Mouse (Mus musculus) heart, postnatal 4 days (tissue): ENCODE data around the gene Socs3. TPM values are rescaled to one million over a fixed set of nuclear protein-coding genes. Genes with fewer than 3 reads are reported as not detected.
A peak's percentile ranks its signal among the peaks of the same experiment; 100 is the strongest.

Experiments used
- DNase-seq: peaks from one replicate; pipeline ENCODE4 v3.0.0; 2021
- total RNA-seq, 2 experiments: library from RNA; stranded (reverse); gene quantifications; 2 replicates each; pipeline ENCODE4 v1.2.3; 2021

The Socs3 gene
- total RNA-seq, 2 experiments from 2014 or later: 5.5 TPM

DNA sequence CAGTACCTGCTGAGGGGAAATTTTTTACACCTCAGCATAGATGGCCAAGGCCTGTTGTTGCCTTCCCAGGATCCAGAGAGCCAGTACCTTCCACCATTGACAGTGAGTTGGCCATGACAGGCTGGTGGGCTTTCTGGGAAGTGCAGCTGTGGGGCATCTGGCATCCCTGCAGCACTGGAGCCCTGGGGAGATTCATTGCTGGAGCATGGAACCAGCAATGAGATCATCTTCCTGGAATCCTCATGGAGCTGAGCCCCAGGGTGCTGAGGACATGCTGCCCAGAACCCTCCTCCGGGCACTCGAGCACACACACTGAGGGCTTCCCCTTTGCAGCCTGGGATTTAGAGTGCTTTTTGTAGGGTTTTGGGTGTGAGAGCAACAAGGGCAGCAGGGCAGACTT lies 25.4 kb upstream of the Socs3 start:
- DNase-seq: no peak

DNA sequence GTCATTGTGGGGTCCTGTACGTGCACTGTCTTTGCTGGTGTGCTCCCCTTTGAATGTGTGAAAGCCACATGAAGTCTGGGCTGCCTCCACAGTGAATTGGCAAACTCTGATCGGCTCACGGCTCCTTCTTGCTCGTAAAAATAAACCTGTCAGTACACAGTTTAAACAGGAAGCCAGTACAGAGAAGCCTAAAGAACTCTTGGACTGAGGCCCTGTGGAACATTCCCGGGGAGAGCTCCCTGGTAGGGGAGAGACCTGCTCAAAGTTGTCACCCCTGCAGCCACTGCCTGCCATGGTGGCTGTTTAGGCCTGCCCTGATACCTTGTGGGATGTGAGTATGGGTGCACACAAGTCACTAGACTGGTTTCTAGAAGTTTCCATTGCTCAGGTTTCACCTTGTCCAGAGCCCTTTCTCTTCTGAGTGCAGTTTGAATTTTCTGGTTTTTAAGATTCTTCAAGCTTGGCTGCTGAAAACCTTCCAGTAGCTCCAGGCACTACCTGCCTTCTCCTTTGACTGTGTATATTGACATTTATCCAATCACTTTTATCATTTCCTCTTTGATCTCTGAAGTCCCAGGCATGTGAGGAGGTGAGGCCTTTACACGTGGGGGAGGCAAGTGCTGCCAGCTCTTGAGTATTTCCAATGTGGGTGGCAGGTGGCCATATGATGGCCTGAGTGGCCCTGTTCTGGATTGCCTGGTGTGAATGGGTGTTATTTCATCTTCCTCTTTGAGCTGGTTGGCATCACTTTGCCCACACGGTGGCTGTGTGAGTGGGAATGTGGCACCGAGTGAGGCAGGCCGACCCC lies 24.6 kb upstream of the Socs3 start:
- DNase-seq: peak; percentile 47

DNA sequence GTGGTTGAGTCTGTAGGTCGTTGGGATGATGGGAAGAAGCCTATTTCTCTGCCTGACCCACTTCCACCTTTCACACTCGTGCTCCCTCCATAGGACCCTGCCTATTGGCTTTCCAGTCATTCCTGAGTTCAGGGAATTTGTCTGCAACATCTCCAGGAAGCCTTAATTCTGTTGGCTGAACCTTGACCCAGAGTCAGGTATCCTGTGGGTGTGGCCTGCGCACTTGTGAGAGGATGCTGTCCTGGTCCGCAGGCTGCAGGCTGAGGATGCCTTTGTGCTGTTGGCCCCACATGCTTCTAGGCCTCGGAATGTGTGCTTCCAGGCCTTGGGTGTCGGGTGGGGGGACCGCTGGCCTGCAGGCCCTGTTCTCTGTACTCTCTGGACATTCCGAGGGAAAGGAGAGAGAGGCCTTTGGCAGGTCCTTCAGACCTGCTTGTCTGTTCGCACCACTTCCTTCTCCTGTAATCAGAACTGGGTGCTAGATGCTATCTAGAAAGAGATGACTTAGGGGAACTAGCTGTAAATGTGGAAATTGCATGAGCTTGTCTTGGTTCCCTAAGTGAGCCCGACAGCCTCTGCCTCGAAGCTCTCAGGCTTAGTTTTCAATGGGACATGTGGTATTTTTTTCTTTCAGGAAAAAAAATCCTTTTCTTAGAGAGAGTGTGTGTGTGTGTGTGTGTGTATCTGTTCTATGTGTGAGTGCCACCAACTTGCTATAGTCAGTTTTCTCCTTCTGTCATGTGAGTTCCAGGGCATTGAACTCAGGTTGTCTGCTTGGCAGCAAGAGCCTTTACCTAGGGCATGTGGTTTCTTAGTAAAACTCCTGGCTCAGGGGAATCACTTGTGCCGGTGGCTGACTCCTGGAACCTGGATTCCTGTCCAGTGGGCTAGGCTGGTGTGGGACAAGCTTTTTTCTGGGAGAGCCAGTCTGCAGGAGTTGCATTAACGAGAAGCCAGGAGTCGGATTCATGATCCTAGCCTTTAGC lies 23.6 kb upstream of the Socs3 start:
- no peak for DNase-seq

DNA sequence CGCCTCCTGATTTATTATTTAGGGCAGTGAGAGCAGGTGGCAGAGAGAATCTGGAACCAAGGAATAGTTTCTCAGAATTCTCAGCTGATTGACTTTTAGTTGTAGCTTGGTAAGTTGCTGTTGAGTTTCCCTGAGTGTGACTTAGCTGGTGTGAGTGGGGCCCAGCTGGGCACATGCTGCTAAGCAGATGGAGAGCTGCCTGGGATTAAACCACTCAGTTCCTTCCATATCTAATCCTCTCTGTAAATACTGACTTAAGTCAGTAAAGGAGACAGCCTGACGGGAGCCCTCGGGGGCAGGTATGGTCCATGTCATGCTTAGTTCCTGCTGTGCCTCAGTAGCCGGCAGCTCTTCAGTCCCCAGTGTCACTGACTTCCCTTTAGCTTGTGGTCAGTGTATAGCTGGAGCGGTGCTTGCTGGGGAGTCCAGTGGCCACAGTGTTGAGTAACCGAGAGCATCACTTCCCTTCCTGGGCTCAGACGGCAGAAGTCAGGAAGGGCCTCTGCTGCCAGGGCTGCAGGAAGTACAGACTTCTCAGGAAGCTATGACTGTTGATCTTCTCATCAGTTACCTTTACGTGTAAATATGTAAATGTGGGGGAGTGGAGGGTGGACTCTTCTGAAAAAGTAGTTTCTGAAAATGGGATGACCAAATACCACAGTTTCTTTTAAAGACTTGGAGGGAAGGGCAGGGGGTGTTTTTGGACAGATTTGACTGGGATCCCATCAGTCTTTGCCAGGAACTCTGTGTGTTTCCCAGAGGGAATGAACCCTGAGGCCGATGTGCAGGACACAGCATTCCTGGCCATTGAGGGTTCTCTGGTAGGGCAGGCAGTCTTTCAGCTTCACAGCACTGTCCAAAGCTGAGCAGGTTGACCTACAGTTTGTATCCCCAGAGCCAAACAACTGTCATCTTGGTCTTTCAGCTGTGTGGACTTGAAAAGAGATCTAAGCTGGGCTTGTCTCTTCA lies 21.9 kb upstream of the Socs3 start:
- peak; percentile 34 for DNase-seq

DNA sequence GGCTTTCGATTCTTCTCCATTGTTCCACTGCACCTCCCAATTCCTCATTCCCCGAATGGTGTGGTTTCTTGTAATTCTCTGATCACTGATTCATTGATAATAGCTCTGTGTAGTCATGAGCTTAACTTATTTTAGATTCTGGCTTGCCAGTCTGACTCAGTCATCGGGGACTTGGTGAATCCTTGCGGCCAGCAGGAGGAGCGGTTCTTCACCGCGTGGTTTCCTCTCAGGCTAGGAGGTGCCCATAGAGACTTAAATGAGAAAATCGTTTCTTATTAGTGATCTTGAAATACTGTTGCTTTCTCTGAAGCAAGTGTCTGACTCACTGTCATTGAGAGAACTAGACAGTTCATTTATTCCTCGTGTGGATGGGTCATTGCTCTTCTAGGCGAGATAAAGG lies 20.1 kb upstream of the Socs3 start:
- no peak for DNase-seq

DNA sequence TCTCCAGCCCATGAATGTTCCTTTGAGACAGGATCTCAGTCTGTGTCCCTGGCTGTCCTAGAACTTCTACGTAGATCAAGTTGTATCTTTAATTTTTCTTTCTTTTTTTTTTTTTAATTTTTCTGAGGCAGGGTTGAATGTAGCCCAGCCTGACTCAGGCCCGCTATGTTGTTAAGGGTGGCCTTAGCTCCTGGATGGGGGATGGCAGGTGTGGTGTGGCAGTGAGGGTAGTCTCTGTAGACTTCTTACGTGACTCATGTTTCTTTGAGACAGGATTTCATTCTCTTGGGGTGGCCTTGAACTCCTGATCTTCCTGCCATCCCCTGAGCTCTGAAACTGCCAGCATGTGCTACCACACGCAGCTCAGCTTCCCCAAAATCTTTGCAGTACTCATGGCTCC lies 19.4 kb upstream of the Socs3 start:
- no peak for DNase-seq

DNA sequence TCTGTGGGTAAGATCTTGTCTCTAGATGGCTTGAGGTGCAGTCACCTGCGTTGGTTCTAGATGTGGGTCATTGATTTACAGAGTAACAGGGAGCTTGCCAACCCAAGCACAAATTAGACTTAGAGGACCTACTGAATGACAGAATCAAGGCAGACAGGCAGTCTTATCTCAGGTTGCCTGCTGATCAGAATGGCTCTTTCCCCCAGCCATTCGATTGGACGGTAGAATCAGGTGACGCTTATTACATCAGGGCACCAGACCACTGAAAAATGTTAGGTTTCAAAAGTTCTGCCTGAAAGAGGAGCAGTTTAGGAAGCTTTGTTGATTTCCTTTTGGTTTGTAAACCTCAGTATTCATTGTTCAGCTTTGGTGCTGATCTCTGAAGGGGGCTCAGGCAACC lies 18.1 kb upstream of the Socs3 start:
- no peak for DNase-seq

DNA sequence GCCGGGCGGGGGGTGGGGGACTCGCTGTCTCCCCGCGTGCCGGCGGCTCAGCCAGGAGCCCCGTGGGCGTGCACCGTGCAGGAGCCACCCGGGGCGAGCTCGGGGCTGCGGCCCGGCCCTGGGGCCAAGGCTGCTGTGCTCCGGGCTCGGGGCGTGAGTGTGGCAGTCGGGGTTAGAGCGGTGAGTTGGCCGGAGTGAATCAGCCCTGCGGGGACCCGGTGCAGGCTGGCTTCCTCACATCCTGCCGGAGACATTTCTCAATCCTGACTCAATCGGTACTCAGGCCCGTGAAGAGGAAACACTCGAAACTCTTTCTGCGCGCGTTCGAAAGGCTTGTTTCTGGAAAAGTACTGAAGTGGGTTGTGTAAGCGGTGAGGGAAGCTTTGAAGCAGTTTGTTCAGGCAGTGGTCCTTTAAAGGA lies 17.2 kb upstream of the Socs3 start:
- DNase-seq: peak; percentile 37

DNA sequence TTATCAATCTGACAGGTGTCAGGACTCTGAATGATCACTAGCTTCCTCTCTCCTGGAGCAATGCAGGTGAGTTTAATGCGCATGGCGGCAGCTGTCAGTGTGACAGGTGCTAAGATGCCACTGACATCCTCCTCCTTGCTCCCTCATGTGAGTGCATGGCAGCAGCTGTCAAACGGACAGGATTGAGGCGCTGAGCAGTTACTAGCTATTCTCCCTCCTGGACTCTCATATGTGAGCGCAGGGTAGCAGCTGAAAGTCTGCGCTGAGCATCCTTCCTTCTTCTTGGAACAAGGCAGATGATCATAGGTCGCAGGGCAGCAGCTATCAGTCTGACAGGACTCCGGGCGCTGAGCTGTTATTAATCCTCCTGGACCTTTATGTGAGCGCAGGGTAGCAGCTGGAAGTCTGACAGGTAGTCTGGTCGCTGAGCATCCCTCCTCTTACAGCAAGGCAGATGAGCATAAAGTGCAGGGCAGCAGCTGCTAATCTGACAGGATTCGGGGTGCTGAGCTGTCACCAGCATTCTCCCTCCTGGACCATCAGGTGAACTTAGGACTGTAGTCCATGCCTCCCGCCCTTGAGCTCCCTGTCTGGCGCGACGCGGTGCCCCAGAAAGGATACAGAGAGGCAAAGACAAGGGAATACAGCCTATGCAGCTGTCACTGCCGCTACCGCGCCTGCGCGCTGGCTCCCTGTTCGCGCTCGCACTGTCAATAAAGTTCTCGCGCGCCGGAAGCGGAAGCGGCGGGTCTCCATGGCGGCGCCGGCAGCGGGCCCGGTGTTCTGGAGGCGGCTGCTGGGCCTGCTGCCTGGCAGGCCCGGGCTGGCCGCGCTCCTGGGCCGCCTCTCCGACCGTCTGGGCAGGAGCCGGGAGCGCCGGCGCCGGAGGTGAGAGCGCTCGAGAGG lies 16.5 kb upstream of the Socs3 start, which contains the start of gene Pgs1:
Gene Pgs1, plus strand, starts transcription at position 167 of the 906 bp plus-strand sequence.
- peak; percentile 94 for DNase-seq

DNA sequence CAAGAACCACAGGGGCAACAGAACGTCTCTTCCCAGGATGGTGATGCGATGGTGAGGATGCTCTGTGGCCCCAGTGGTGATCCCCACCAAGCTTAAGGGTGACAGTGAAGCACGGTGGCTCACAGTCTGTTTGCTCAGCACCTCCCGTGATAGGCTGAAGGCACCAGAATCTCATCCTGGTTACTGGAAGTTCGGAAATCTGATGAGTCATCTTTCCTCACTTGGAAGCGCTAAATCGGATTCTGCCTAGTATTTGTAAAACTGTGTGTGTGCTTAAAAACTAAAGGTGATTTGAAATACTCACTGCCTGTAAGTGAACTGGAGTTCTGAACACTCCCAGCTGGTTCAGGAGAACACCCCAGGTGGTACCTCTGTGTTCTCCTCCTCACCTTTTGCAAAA lies 13.9 kb upstream of the Socs3 start:
- DNase-seq: no peak

DNA sequence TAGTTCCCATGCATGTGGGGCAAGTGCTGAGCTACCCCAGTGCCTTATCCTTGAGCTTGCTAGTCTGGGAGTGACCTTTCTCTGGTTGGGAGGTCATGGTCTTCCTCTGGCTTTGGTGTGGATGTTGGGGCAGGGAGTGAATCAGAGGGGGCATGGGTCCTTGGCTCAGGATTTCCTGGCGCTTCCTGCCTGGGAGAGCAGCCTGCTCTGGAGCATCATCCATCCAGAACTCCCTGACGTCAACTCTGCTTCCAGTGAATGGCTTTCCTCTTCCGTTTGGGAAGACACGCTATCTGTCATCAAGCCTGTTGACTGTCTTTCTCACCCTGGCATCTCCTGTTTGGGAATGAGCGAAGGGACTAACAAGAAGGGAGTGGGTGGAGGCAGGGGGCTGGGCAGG lies 12.6 kb upstream of the Socs3 start:
- no peak for DNase-seq

DNA sequence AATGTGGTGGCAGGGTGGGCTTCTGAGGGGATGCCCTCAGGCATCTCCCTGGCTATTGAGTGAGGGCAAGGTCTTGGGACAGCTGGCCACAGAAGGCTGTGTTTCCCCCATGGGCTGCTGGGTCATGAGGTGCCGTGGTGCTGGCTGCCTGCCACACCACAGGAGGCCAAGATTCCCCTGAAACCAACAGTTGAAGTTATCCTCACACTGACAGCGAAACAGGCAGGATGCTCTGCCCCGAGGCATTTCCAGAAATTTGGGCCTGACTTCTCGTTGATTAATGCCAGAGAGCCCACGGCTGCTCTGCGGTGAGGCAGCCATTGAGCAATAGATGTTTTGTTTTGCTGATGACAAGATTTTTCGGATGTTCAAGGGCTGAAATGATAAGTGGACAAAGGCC lies 9.5 kb upstream of the Socs3 start:
- DNase-seq: no peak

DNA sequence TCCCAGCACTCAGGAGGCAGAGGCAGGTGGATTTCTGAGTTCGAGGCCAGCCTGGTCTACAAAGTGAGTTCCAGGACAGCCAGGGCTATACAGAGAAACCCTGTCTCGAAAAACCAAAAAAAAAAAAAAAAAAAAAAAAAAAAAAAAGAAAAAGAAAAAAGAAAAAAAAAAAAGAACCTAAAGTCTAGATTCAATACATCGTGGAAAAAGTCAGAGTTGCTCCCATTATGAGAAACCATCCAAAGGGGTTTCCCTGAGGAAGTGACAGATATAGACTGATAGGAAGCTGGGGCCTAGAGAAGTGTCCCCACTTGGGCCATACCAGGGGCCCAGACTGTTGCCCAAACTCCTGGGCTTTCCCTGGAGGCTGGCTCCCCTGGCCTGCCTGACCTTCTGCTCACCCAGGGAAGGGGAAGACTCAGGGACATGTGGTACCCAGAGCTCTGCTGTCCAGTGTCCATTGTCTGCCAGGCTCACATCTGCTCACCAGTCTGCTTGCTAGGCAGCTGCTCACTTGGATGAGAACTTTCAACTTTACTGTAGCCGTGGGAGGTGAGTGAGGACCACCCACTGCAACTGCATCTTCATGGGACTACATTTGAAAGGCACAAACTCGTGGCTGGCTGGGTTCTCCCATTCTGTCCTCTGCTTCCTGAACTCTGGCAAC lies 8.0 kb upstream of the Socs3 start:
- no peak for DNase-seq

DNA sequence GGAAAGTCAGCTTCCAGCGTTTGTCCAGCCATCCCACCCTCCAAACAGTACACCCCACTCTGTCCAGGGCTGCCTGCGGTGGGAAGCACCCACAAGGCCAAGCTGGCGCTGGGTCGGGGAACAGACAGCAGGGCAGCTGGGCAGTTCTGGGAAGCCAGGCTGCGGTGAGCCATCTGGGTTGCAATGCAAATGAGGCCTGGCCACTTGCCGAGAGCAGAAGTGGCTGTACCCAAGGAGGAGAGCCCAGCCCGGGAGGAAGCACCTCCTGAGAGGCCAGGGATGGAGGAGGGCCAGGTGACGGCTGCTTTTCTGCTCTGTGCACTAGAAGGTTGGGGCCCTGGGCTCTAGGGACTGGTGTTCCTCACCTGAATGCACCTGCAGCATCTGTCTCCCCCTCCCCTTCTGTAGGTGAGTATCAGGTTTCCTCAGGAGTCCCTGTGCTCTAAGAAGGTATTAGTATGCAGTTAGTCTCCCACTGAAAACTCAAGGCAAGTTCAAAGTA lies 6.3 kb upstream of the Socs3 start:
- peak; percentile 58 for DNase-seq

DNA sequence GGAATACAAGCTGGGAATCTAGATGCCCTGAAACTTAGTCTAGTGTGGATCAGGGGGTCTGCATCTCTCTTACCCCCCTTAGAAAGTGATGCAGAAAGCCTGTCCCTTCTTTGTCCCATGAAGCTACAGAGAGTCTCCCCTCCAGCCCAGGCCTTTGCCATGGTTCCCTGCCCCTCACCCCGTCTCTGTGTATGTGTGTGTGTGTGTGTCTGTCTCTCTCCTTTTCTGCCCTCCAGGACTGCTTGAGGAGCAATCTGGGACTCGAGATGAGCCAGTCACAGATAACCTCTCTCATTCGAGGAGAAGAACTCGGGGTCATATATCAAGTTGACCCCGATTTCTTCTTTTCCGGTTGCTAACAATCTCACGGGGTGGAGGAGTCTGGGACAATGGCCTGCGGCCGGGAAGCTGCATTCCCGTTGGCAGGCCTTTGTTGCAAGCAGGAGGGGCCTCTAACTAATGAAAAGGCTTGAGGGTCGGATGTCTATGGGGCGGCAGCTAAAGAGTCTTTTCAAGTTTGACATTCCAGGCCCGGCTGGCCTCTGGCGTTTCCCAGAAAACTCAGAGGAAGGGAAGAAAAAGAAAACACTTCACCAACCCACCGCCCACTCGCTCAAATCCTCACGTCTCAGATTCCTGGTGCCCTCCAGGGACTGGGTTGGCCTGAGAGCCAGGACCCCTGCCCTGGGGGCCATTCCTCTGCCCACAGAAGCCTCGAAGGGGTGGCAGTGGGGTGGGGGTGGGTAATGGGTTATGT lies 5.5 kb upstream of the Socs3 start:
- DNase-seq: no peak

DNA sequence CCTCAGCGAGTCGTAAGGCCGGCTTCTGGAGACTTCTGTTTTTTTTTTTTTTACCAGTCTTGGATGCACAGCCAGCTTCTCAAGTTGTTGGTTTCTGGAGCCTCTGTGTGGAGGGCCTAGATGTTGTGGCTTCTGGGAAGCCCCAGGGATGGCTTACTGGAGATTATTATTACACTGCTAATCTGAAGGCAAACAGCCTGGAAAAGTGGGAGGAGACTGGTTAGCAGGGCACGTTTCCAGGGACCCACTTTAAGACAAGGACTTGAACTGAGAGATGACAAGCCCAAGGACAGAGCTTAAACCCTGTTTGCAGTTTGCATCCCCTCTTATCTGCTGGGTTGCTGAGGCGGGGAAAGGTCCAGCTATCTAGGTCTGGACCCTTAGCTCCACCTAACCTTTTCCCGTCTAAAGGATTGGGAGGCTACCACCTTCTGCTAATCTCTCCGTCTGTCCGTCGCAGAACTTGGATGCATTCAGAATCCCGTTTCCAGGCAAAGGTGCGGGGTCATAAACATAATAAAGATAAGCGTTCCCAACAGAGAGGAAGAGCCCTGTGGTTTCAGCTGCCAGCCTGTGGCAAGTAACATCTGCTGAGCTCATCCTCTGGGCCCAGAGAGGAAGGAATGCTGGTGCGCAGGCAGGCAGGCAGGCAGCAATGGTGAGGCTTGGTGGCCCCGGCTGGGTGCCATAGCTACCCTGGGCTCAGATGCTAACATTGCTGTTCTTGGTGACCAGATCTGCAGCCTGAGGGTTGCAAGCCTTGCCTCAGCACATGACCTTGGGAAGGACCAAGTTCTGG lies 4.7 kb upstream of the Socs3 start:
- no peak for DNase-seq

DNA sequence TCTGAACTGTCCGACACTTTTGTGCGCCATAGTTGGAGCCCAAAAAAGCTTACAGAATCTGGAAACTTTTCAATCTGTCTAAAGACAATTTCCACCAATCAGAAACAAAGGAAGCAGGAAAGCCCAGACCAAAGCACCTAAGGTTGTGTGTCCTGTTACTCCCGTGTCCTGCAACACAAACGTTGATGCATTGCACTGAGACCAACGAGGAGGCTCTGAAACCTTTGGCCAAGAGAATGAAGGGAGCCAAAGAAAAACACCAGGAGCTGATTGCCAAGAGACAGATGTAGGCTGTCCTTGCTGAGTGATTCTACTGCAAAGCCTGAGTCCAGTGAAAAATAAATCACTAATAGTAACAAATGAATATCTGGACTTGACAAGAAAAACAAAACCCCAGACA lies 3.7 kb upstream of the Socs3 start:
- DNase-seq: no peak

DNA sequence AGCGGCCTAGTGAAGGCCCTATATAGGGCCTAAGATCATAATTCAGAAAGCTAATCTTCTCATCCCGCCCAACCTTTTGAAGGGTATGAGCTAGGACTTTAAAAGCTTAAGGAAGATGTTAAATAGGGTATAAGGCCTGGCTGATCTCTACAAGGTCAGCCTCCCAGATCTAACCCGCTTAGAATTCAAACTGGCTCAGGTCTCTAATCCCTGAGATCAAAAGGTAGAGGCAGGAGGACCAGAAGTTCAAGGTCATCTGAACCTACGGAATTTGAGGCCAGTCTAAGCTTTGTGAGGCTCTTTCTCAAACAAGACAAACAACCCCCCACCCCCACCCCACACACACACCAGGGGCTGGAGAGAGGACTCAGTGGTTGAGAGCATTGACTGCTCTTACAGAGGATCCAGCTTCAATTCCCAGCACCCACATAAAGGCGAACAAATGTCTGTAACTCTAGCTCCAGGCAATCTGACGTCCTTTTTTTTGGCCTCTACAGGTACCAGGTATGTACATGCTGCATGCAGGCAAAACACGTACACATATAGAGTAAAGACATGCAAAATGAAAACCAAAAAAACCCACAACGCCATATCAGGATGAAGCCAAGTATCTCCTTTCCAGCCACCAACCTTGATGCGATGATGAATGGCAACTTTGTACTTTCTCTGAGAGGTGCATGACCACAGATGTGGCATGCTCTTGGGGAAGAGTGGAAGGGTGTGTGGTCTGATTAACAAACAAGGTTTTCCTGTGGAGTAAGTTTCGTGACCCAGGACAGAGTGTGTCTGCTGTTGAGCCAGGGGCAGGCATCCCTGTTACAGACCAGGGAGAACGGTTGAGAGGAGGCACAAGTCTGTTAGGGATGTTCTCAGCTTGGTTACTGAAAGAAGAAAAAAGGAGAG lies 3.1 kb upstream of the Socs3 start:
- DNase-seq: no peak
